Mouse (Mus musculus): ENCODE data around the gene Kctd10.

- TF ChIP-seq HCFC1 (IDR thresholded peaks at IDR 0.05; ENCODE audit: borderline replicate concordance, insufficient read depth, low read length) (no peak), ZNF384 (IDR thresholded peaks at IDR 0.05; ENCODE audit: low read depth, low read length) (no peak)
Observed at GRCm38 (mm10) chr5:114410429-114410828, 30.1 kb upstream of the Kctd10 start.

All from ES-E14 (cell line).